Mouse (Mus musculus): ENCODE measurements around the gene Cox14. TPM values are rescaled to one million over a fixed set of nuclear protein-coding genes. Genes with fewer than 3 reads are reported as not detected.

Gene Cox14
- polyA plus RNA-seq, 1 experiment from 2014 or later: 230 TPM

DNA sequence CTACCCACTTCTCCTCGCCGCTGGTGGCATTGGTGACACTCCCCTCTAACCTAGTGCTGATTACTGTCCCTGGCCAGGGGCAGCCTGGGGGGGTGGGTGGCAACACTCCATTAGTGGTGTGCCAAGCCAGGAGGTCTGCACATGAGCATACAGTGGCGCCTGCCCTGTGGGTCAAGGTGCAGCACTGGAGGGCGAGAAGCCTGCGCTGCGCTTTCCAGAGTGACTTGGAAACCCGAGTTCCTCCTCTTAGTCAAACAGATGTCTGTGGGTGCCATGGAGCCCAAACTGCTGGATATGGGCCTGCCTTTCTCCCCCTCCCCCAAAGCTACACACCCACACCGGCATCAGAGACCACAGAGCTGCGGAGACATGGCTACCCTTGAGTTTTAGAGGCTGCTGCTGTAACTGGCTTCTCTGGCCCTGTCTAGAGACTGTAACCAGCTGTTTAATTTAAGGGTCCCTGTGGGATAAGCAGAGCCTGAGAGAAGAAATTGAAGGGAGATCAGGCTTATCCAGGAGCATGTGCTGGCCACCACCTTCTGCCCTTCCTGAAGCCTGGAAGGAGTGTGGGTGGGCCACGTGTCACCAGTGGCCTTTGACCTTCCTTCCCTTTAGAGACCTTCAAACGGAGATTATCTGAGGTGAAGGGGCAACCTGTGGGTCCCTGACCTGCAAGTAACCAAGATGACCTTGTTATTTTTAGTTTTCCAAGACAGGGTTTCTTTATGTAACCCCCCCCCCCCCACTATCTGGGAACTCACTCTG, 9.3 kb upstream of the Cox14 start:
- ATAC-seq (ENCODE audit: insufficient number of reproducible peaks, insufficient read depth, low FRiP score, low read depth): no peak
- H3K27me3 ChIP-seq (ENCODE audit: control insufficient read depth, insufficient read depth, low read length): no peaks in the 10 kb centered on the region
- no peak overlapping the region for H3K4me2 ChIP-seq (ENCODE audit: low read length)
- no peak overlapping the region for H3K9ac ChIP-seq (ENCODE audit: low read length)
- H3K36me3 ChIP-seq (ENCODE audit: control insufficient read depth, insufficient read depth, low read length): peaks cover 53% of the 10 kb centered on the region
- 74% methylated on average over 11 of the region's 11 CpGs for WGBS
- no peak overlapping the region for H3K4me3 ChIP-seq (ENCODE audit: control insufficient read depth in 1 of 2, insufficient read depth in 1 of 2, low read depth in 1 of 2, low read length in 2 of 2)
- peaks cover 13 to 22% of the 10 kb centered on the region in 2 experiments for H3K4me1 ChIP-seq (ENCODE audit: control insufficient read depth in 2 of 2, insufficient read depth in 2 of 2, low read length in 2 of 2)
- no peak overlapping the region for H3K27ac ChIP-seq (replicated peaks in 1 of 2; ENCODE audit: control insufficient read depth in 1 of 2, insufficient read depth in 1 of 2, low read depth in 2 of 2, low read length in 2 of 2)
- no peaks in the 10 kb centered on the region for H3K9me3 ChIP-seq (ENCODE audit: control insufficient read depth, low read length)

DNA sequence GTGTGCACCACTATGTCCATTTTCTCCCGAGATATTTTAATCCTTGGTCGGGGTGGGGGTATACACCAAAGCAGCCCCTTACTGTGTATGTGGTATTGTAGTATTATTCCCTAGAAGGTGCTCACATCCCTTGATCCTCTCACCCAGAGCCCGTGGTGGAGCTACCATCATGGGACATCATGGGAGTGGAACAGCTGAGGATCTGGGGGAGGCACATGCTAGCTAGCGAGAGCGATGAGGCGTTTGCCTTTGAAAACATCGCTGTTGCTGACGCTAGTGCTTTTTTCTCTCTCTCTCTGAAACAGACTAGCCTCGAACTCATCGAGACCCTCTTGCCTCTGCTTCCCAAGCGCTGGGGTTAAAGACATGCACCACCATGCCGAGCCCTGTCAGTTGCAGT, 8.6 kb upstream of the Cox14 start:
- H3K9me3 ChIP-seq (ENCODE audit: control insufficient read depth, low read length): no peaks in the 10 kb centered on the region
- H3K4me2 ChIP-seq (ENCODE audit: low read length): no peak overlapping the region
- H3K36me3 ChIP-seq (ENCODE audit: control insufficient read depth, insufficient read depth, low read length): peaks cover 50% of the 10 kb centered on the region
- peaks cover 13 to 23% of the 10 kb centered on the region in 2 experiments for H3K4me1 ChIP-seq (ENCODE audit: control insufficient read depth in 2 of 2, insufficient read depth in 2 of 2, low read length in 2 of 2)
- no peak for ATAC-seq (ENCODE audit: insufficient number of reproducible peaks, insufficient read depth, low FRiP score, low read depth)
- H3K27ac ChIP-seq (replicated peaks in 1 of 2; ENCODE audit: control insufficient read depth in 1 of 2, insufficient read depth in 1 of 2, low read depth in 2 of 2, low read length in 2 of 2): no peak overlapping the region
- 83% methylated on average over 12 of the region's 12 CpGs for WGBS
- H3K4me3 ChIP-seq (ENCODE audit: control insufficient read depth in 1 of 2, insufficient read depth in 1 of 2, low read depth in 1 of 2, low read length in 2 of 2): no peak overlapping the region
- H3K27me3 ChIP-seq (ENCODE audit: control insufficient read depth, insufficient read depth, low read length): no peaks in the 10 kb centered on the region
- H3K9ac ChIP-seq (ENCODE audit: low read length): no peak overlapping the region

DNA sequence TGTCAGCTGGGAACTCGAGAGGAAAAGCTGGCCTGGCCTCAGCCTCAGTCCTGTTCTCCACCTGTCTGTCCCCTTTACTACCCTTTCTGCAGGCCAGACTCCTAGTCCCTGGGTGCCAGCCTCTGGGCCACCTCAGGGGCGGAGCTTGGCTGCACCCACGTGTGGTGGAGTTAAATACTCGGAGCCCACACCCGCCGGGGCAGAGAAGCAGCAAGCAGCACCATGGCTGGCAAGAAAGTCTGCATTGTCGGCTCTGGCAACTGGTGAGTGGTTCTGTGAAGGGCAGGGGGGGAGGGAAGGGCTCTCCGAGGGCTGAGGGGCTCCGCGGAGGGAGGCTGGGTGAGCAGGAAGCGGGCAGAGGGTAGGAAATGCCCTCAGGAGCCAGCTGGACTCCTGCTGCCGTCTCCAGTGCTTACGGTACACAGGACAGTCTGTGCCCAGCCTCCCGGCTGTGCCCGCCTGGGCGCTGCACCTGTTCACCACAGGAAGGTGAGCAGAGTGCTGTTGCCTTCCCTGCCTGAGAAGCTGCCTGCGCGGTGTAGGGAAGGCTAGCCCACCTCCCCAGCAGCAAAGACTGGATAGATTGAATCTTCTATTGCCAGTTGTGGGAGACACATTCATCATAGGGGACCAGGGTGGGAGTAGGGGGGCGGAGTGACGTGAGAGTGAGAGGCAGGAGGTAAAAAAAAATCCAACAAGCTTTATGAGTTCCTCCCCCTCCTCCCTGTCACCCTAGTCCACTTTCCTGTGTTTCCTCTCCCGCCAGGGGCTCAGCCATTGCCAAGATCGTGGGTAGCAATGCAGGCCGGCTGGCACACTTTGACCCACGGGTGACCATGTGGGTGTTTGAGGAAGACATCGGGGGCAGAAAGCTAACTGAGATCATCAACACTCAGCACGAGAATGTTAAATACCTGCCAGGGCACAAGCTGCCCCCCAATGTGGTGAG, 7.8 kb upstream of the Cox14 start, which contains the start of gene Gpd1:
Gene Gpd1 (plus strand): TSS at position 130 of the 949 bp plus-strand sequence.
- H3K27ac ChIP-seq (replicated peaks in 1 of 2; ENCODE audit: control insufficient read depth in 1 of 2, insufficient read depth in 1 of 2, low read depth in 2 of 2, low read length in 2 of 2): no peak within 1 kb of the TSS; a peak in 1 of 4 replicates
- WGBS: 69% methylated on average over 26 of the region's 26 CpGs
- no peak within 1 kb of the TSS for H3K4me3 ChIP-seq (ENCODE audit: control insufficient read depth in 1 of 2, insufficient read depth in 1 of 2, low read depth in 1 of 2, low read length in 2 of 2)
- ATAC-seq (ENCODE audit: insufficient number of reproducible peaks, insufficient read depth, low FRiP score, low read depth): no peak
- peak within 1 kb of the TSS; percentile 30; the same call in 1 of the 2 replicates for H3K9ac ChIP-seq (ENCODE audit: low read length)
- H3K36me3 ChIP-seq (ENCODE audit: control insufficient read depth, insufficient read depth, low read length): peaks cover 42% of the 10 kb centered on the region
- peaks cover 16 to 30% of the 10 kb centered on the region in 2 experiments for H3K4me1 ChIP-seq (ENCODE audit: control insufficient read depth in 2 of 2, insufficient read depth in 2 of 2, low read length in 2 of 2)
- H3K9me3 ChIP-seq (ENCODE audit: control insufficient read depth, low read length): no peaks in the 10 kb centered on the region
- H3K27me3 ChIP-seq (ENCODE audit: control insufficient read depth, insufficient read depth, low read length): no peaks in the 10 kb centered on the region
- no peak within 1 kb of the TSS for H3K4me2 ChIP-seq (ENCODE audit: low read length)

DNA sequence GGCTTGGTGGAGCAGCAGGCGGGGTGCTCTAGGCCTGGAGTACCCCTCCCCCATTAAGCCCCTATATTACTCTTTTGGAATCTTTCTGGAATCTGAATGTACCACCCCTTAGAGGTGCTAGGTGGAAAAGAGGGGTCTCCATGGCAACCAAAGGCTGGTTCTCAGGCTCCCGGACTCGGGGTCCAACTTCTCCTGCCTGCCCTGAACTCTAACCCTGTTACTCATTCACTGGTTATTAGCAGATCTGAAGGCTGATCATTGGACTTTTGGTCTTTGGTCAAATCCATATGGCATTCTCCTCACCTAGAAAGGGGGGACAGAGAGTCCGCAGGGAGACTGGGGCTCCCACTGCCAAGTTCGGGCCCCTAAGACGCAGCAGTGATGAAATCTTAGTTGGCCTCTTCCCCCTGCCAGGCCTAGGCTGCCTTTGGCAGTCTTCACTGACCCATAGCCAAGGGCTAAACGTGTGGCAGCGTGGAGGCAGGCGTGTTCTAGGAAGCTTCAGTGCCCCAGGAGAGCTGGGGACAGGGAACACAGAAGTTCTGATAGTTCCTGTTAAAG, 6.9 kb upstream of the Cox14 start:
- no peaks in the 10 kb centered on the region for H3K27me3 ChIP-seq (ENCODE audit: control insufficient read depth, insufficient read depth, low read length)
- no peak for ATAC-seq (ENCODE audit: insufficient number of reproducible peaks, insufficient read depth, low FRiP score, low read depth)
- no peak overlapping the region for H3K4me3 ChIP-seq (ENCODE audit: control insufficient read depth in 1 of 2, insufficient read depth in 1 of 2, low read depth in 1 of 2, low read length in 2 of 2)
- H3K9ac ChIP-seq (ENCODE audit: low read length): no peak overlapping the region
- peaks cover 34% of the 10 kb centered on the region for H3K36me3 ChIP-seq (ENCODE audit: control insufficient read depth, insufficient read depth, low read length)
- H3K4me2 ChIP-seq (ENCODE audit: low read length): no peak overlapping the region
- peaks cover 23 to 31% of the 10 kb centered on the region in 2 experiments for H3K4me1 ChIP-seq (ENCODE audit: control insufficient read depth in 2 of 2, insufficient read depth in 2 of 2, low read length in 2 of 2)
- H3K27ac ChIP-seq (replicated peaks in 1 of 2; ENCODE audit: control insufficient read depth in 1 of 2, insufficient read depth in 1 of 2, low read depth in 2 of 2, low read length in 2 of 2): no peak overlapping the region
- WGBS: 93% methylated on average over 9 of the region's 9 CpGs
- no peaks in the 10 kb centered on the region for H3K9me3 ChIP-seq (ENCODE audit: control insufficient read depth, low read length)

DNA sequence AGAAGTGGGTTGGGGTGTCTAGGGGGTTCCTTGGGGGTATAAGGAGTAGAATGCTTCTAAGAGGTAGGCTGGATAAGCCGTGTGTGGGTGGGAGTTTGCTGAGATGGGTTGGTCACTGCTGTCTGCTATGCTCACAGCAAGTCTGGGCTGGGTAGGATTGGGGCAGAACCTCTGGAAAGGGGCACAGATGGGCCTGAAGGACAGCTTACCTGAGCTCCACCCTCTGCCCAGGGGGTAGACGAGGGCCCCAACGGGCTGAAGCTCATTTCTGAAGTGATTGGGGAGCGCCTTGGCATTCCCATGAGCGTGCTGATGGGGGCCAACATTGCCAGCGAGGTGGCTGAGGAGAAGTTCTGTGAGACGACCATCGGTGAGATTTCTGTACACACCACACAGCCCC, 5.6 kb upstream of the Cox14 start:
- 68% methylated on average over 8 of the region's 8 CpGs for WGBS
- H3K27me3 ChIP-seq (ENCODE audit: control insufficient read depth, insufficient read depth, low read length): no peaks in the 10 kb centered on the region
- H3K9ac ChIP-seq (ENCODE audit: low read length): no peak overlapping the region
- no peak overlapping the region for H3K27ac ChIP-seq (replicated peaks in 1 of 2; ENCODE audit: control insufficient read depth in 1 of 2, insufficient read depth in 1 of 2, low read depth in 2 of 2, low read length in 2 of 2)
- H3K9me3 ChIP-seq (ENCODE audit: control insufficient read depth, low read length): no peaks in the 10 kb centered on the region
- H3K4me1 ChIP-seq (ENCODE audit: control insufficient read depth in 2 of 2, insufficient read depth in 2 of 2, low read length in 2 of 2): peaks cover 24 to 34% of the 10 kb centered on the region in 2 experiments
- ATAC-seq (ENCODE audit: insufficient number of reproducible peaks, insufficient read depth, low FRiP score, low read depth): no peak
- peaks cover 28% of the 10 kb centered on the region for H3K36me3 ChIP-seq (ENCODE audit: control insufficient read depth, insufficient read depth, low read length)
- no peak overlapping the region for H3K4me2 ChIP-seq (ENCODE audit: low read length)
- no peak overlapping the region for H3K4me3 ChIP-seq (ENCODE audit: control insufficient read depth in 1 of 2, insufficient read depth in 1 of 2, low read depth in 1 of 2, low read length in 2 of 2)

GRCm38 (mm10) chr15:99721921-99722743, 3.3 kb upstream of the Cox14 start:
- no peak for ATAC-seq (ENCODE audit: insufficient number of reproducible peaks, insufficient read depth, low FRiP score, low read depth)
- Histone ChIP-seq H3K4me2 (ENCODE audit: low read length) (no peak overlapping the region), H3K36me3 (ENCODE audit: control insufficient read depth, insufficient read depth, low read length) (peaks cover 21% of the 10 kb centered on the region), H3K27me3 (ENCODE audit: control insufficient read depth, insufficient read depth, low read length) (no peaks in the 10 kb centered on the region), H3K9me3 (ENCODE audit: control insufficient read depth, low read length) (no peaks in the 10 kb centered on the region), H3K27ac (replicated peaks in 1 of 2; ENCODE audit: control insufficient read depth in 1 of 2, insufficient read depth in 1 of 2, low read depth in 2 of 2, low read length in 2 of 2) (0 out of 4 replicates have a peak overlapping the region, but pooled peaks of 1 of the 2 experiments have one; percentile 98), H3K4me1 (ENCODE audit: control insufficient read depth in 2 of 2, insufficient read depth in 2 of 2, low read length in 2 of 2) (peaks cover 20 to 42% of the 10 kb centered on the region in 2 experiments), H3K4me3 (ENCODE audit: control insufficient read depth in 1 of 2, insufficient read depth in 1 of 2, low read depth in 1 of 2, low read length in 2 of 2) (no peak overlapping the region), H3K9ac (ENCODE audit: low read length) (no peak overlapping the region)
- WGBS: 74% methylated on average over 25 of the region's 25 CpGs

All from heart, embryonic 14.5 days (tissue).